Mouse (Mus musculus) hindbrain, embryonic 10.5 days (tissue): ENCODE measurements at regions not wholly inside any gene's neighbourhood (a gene's known extent, or its start where the extent isn't known, plus 50 kb on each side); places are given as distances from the start of the nearest gene placed in this dataset.

ENCODE experiments used
- DNase-seq: peaks from one replicate; pipeline ENCODE4 v3.0.0-alpha.2; 2017; ENCODE audit warnings: low spot score
- H3K27ac ChIP-seq: fragments of 300-500 bp; sonication (generic); 2 replicates; pipeline ENCODE4 v1.5.1; 2016; ENCODE audit warnings: mild to moderate bottlenecking, moderate library complexity
- H3K27me3 ChIP-seq: fragments of 300-500 bp; sonication (generic); 2 replicates; pipeline ENCODE4 v1.6.1; 2016; ENCODE audit warnings: mild to moderate bottlenecking; ENCODE audit not compliant: poor library complexity, insufficient read depth, severe bottlenecking
- H3K36me3 ChIP-seq: fragments of 300-500 bp; sonication (generic); 2 replicates; pipeline ENCODE4 v1.6.1; 2016; ENCODE audit warnings: mild to moderate bottlenecking, moderate library complexity
- H3K4me1 ChIP-seq: fragments of 300-500 bp; sonication (generic); replicated peaks from 2 replicates; pipeline ENCODE4 v1.6.1; 2016; ENCODE audit warnings: mild to moderate bottlenecking
- H3K4me3 ChIP-seq: fragments of 300-500 bp; sonication (generic); 2 replicates; pipeline ENCODE4 v1.5.1; 2016; ENCODE audit warnings: mild to moderate bottlenecking, moderate library complexity
- H3K9me3 ChIP-seq: fragments of 300-500 bp; sonication (generic); 2 replicates; pipeline ENCODE4 v1.6.1; 2016; ENCODE audit warnings: mild to moderate bottlenecking, moderate library complexity
- WGBS: fragments of 180-500 bp; shearing (Covaris S2); methylation state at CpG from one replicate; pipeline ENCODE4 v1.1.7; 2016; 5-methylcytosine and 5-hydroxymethylcytosine counted together

GRCm38 (mm10) chr14:29784506-29784905, 62.8 kb upstream of the Cacna2d3 start:
- no peaks in the 10 kb centered on the region for H3K4me1 ChIP-seq
- no peaks in the 10 kb centered on the region for H3K27me3 ChIP-seq
- DNase-seq: no peak
- H3K9me3 ChIP-seq: no peaks in the 10 kb centered on the region
- no peaks in the 10 kb centered on the region for H3K36me3 ChIP-seq
- no peak overlapping the region for H3K27ac ChIP-seq
- 83% methylated on average over 2 of the region's 2 CpGs for WGBS
- no peak overlapping the region for H3K4me3 ChIP-seq

- WGBS: 86% methylated on average over 3 of the region's 3 CpGs
- Histone ChIP-seq H3K27ac (no peak overlapping the region), H3K9me3 (no peaks in the 10 kb centered on the region), H3K36me3 (no peaks in the 10 kb centered on the region), H3K4me3 (no peak overlapping the region), H3K4me1 (no peaks in the 10 kb centered on the region), H3K27me3 (no peaks in the 10 kb centered on the region)
- no peak for DNase-seq
These were observed 64.8 kb upstream of the Cacna2d3 start for GRCm38 (mm10) chr14:29786431-29786830.

DNA sequence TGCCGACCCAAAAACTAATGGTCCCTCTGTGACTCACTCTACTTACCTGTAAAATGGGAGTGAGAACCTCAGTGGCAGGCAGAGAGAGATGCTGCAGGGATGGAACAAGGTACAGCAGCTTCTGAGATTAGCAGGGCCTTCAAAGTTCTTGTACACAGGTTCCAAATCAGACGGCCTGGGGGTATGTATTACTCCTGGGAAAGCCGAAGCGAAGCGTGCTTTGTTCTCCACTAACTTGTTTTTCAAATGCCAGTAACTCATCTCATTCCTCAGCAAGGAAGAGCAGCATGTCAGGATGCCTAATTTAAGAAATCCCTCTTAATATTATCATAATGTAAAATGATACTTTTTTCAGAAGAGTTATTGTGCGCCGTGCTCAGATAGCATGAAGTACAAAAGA, 66.1 kb upstream of the Cacna2d3 start:
- Histone ChIP-seq H3K36me3 (no peaks in the 10 kb centered on the region), H3K27ac (no peak overlapping the region), H3K4me1 (no peaks in the 10 kb centered on the region), H3K9me3 (no peaks in the 10 kb centered on the region), H3K27me3 (no peaks in the 10 kb centered on the region), H3K4me3 (no peak overlapping the region)
- DNase-seq: no peak
- WGBS: 89% methylated on average over 7 of the region's 7 CpGs

DNA sequence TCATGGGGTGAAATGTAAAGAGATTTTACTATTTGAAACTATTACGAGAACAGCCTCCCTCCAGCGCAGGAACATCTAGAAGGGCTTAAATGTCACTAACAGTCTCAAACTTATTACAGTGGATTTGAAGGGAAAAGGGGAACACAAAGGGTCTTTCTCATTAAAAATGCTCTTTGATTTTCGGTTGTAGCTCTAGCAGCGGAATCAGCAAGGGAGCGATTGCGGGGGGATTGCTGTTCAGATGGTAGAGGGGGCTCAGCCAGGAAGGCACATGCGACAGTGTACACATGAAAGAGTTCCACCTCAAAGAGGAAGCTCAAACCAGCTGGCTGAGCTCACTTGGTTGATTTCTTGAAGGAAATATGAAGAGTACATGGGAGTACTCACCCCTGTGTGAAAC, 66.7 kb upstream of the Cacna2d3 start:
- H3K36me3 ChIP-seq: no peaks in the 10 kb centered on the region
- H3K27ac ChIP-seq: no peak overlapping the region
- H3K9me3 ChIP-seq: no peaks in the 10 kb centered on the region
- DNase-seq: no peak
- no peak overlapping the region for H3K4me3 ChIP-seq
- WGBS: 88% methylated on average over 7 of the region's 7 CpGs
- H3K4me1 ChIP-seq: no peaks in the 10 kb centered on the region
- H3K27me3 ChIP-seq: no peaks in the 10 kb centered on the region

DNA sequence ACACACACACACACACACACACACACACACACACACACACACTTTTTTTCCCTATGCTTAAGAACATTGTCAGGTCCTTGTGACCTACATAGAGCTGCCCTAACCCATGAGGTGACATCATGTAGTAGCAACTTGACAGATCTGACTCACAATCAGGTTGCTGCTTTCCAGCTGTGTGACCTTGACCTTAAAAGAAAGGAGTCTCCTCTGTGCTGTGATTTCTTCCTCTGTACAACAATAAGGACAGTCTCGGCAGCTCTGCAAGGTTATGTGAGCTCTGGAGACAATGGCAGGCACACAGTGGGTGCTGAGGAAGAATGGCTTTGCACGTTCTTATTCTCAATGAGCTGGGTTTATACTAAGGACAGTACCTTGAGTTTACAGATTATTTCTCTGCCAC, 73.7 kb upstream of the Cacna2d3 start:
- no peaks in the 10 kb centered on the region for H3K9me3 ChIP-seq
- peaks cover 15% of the 10 kb centered on the region for H3K4me1 ChIP-seq
- H3K36me3 ChIP-seq: no peaks in the 10 kb centered on the region
- peak; percentile 5 for DNase-seq
- H3K4me3 ChIP-seq: no peak overlapping the region
- WGBS: 26% methylated on average over 2 of the region's 2 CpGs
- no peak overlapping the region for H3K27ac ChIP-seq
- no peaks in the 10 kb centered on the region; the same call in 1 of the 2 replicates for H3K27me3 ChIP-seq

- DNase-seq: no peak
- 71% methylated on average over 7 of the region's 7 CpGs for WGBS
- peaks cover 15% of the 10 kb centered on the region for H3K4me1 ChIP-seq
- no peak overlapping the region for H3K27ac ChIP-seq
- H3K36me3 ChIP-seq: no peaks in the 10 kb centered on the region
- no peaks in the 10 kb centered on the region; the same call in 1 of the 2 replicates for H3K27me3 ChIP-seq
- H3K4me3 ChIP-seq: no peak overlapping the region
- H3K9me3 ChIP-seq: no peaks in the 10 kb centered on the region
These were observed 74.7 kb upstream of the Cacna2d3 start for GRCm38 (mm10) chr14:29796396-29796795.

DNA sequence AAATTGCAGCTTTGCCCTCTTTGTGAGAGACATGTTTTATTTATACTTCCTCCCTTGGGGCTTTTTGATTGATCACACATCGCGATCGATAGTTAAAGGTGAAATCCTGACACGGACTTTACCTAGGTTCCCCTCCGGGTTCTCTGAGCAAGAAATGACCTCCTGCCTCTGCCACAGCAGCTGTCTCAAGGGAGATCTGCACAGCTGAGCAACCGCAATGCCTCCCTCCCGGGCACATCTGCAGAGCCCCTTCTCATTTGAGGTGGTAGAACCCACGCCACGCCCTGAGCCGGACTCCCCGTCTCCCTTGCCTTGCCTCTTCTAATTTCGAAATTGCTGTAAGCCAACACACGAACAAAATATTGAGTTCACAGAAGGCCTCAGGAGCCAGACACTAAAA, 78.2 kb upstream of the Cacna2d3 start:
- WGBS: 81% methylated on average over 13 of the region's 13 CpGs
- Histone ChIP-seq H3K4me3 (no peak overlapping the region), H3K4me1 (peaks cover 15% of the 10 kb centered on the region), H3K27me3 (no peaks in the 10 kb centered on the region; the same call in 1 of the 2 replicates), H3K36me3 (no peaks in the 10 kb centered on the region), H3K27ac (no peak overlapping the region), H3K9me3 (no peaks in the 10 kb centered on the region)
- DNase-seq: no peak

- 89% methylated on average over 6 of the region's 6 CpGs for WGBS
- Histone ChIP-seq H3K27me3 (no peaks in the 10 kb centered on the region), H3K4me1 (peaks cover 4% of the 10 kb centered on the region; the same call in 1 of the 2 replicates), H3K9me3 (no peaks in the 10 kb centered on the region), H3K36me3 (no peaks in the 10 kb centered on the region), H3K27ac (no peak overlapping the region), H3K4me3 (no peak overlapping the region)
- no peak for DNase-seq
These were observed 83.6 kb upstream of the Cacna2d3 start for GRCm38 (mm10) chr14:29805234-29805633.

- Histone ChIP-seq H3K27me3 (no peaks in the 10 kb centered on the region), H3K9me3 (no peaks in the 10 kb centered on the region), H3K27ac (no peak overlapping the region), H3K4me3 (no peak overlapping the region), H3K4me1 (peaks cover 4% of the 10 kb centered on the region; the same call in 1 of the 2 replicates), H3K36me3 (no peaks in the 10 kb centered on the region)
- 50% methylated on average over 9 of the region's 9 CpGs for WGBS
- DNase-seq: no peak
These were observed 86.2 kb upstream of the Cacna2d3 start for GRCm38 (mm10) chr14:29807881-29808280.

GRCm38 (mm10) chr14:29814626-29815025, 93.0 kb upstream of the Cacna2d3 start:
- WGBS: 85% methylated on average over 4 of the region's 4 CpGs
- no peak for DNase-seq
- Histone ChIP-seq H3K4me3 (no peak overlapping the region), H3K36me3 (no peaks in the 10 kb centered on the region), H3K27me3 (no peaks in the 10 kb centered on the region), H3K27ac (no peak overlapping the region), H3K9me3 (no peaks in the 10 kb centered on the region), H3K4me1 (no peaks in the 10 kb centered on the region)

DNA sequence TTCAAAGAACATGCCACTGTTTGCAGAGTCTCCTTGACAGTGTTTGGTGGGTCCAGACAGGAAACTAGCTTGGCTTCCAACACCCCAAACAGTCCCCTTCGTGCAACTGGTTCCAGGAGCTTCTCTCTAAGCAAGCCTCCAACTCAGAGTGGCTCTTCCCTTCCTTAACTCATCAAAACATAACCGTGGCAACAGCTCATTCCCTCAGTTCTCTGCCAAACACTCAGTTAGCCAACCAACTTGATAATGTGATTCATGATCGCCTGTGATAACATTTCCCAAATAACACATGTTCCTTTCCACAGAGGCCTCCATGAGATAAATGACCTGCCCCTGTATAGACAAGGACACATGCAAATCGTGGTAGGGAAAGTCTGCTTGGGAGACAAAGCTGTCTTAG, 95.9 kb upstream of the Cacna2d3 start:
- no peak overlapping the region for H3K4me3 ChIP-seq
- no peak for DNase-seq
- H3K36me3 ChIP-seq: no peaks in the 10 kb centered on the region
- no peaks in the 10 kb centered on the region for H3K27me3 ChIP-seq
- H3K9me3 ChIP-seq: no peaks in the 10 kb centered on the region
- WGBS: 76% methylated on average over 4 of the region's 4 CpGs
- H3K27ac ChIP-seq: no peak overlapping the region
- H3K4me1 ChIP-seq: no peaks in the 10 kb centered on the region

DNA sequence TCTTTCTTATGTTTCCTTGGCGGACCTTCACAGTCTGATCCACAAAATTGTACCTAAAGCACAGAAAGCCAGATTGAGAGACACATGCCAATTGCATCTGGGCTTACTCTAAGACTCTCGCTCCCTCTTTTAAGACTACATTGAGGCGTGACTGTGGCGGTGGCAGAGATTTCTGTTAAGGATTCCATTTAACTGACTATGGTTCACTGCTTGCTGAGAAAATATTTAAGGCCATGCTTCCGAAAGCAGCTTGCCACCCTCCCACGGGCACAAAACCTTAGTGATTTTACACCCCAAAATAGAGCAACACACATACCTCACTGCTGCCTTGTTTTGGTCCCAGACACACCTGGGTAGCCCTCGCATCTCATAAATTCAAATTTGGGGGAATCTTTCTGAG, 96.6 kb upstream of the Cacna2d3 start:
- 89% methylated on average over 7 of the region's 7 CpGs for WGBS
- no peak overlapping the region for H3K4me3 ChIP-seq
- no peaks in the 10 kb centered on the region for H3K4me1 ChIP-seq
- H3K27ac ChIP-seq: no peak overlapping the region
- H3K9me3 ChIP-seq: no peaks in the 10 kb centered on the region
- H3K36me3 ChIP-seq: no peaks in the 10 kb centered on the region
- DNase-seq: no peak
- H3K27me3 ChIP-seq: no peaks in the 10 kb centered on the region

DNA sequence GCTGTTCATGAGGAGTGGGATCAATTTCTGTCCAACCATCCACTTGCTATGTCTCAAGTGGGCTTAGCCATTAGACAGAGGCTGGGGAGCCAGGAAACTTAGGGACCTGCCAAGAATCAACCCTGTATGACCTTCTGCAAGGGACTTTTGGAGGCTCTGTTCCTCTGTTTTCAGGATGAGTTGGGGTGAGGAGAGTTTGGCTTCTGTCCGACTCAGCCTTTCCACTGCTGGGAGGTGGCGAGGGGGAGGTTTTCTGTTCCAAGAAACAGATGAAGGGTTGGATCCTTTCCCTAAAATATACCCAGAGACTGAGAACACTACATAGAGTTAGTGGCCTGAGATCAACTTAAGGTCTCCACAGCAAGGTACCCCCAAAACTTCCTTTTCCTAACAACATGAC, 97.1 kb upstream of the Cacna2d3 start:
- Histone ChIP-seq H3K4me1 (no peaks in the 10 kb centered on the region), H3K36me3 (no peaks in the 10 kb centered on the region), H3K9me3 (no peaks in the 10 kb centered on the region), H3K27ac (no peak overlapping the region), H3K4me3 (no peak overlapping the region), H3K27me3 (no peaks in the 10 kb centered on the region)
- no peak for DNase-seq
- 91% methylated on average over 2 of the region's 2 CpGs for WGBS

- Histone ChIP-seq H3K36me3 (no peaks in the 10 kb centered on the region), H3K27ac (no peak overlapping the region), H3K4me1 (no peaks in the 10 kb centered on the region), H3K9me3 (no peaks in the 10 kb centered on the region), H3K27me3 (no peaks in the 10 kb centered on the region), H3K4me3 (no peak overlapping the region)
- 82% methylated on average over 1 of the region's 1 CpGs for WGBS
- no peak for DNase-seq
These were observed 115.4 kb upstream of the Cacna2d3 start for GRCm38 (mm10) chr14:29837063-29837462.
